Mouse (Mus musculus): ENCODE data around the gene Nsl1. TPM values are rescaled to one million over a fixed set of nuclear protein-coding genes. Genes with fewer than 3 reads are reported as not detected.

Gene Nsl1
- polyA plus RNA-seq, 1 experiment = 35.6 TPM

DNA sequence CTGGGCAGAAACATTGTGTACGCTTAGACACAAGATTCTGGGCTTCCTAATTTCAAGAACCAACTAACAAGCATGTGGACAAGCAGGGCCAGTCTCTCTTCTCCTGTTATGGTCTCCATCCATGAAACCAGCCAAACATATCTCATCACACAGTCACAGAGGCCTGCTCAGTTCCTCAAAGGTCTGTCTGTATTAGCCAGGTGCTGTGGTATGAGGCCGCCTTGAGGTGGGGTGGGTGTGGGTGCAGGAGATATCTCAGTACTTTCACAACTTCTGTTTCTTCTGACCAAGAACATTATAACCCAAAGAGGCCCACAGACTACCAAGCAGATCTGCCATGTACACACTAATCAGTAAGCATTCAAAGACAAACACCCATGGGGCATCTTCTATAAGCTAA is 17.5 kb upstream of the Nsl1 start:
- H3K27me3 ChIP-seq (ENCODE audit: control insufficient read depth, insufficient read depth, low read length, poor library complexity, severe bottlenecking) = no peaks in the 10 kb centered on the region
- no peak overlapping the region for H3K9ac ChIP-seq (ENCODE audit: low read depth, poor library complexity, severe bottlenecking)
- TF ChIP-seq POLR2A (IDR thresholded peaks at IDR 0.05; ENCODE audit: insufficient read depth, low read length) (no peak), EP300 (IDR thresholded peaks at IDR 0.05; ENCODE audit: insufficient read depth, low read depth, low read length) (no peak), CTCF (IDR thresholded peaks at IDR 0.05; ENCODE audit: low read depth, low read length) (no peak)
- no peak overlapping the region for H3K27ac ChIP-seq (ENCODE audit: insufficient read depth, low read length)
- H3K36me3 ChIP-seq (ENCODE audit: control insufficient read depth, insufficient read depth, low read length, poor library complexity, severe bottlenecking) = no peaks in the 10 kb centered on the region
- H3K4me1 ChIP-seq (ENCODE audit: control insufficient read depth, insufficient read depth, low read length) = no peaks in the 10 kb centered on the region
- H3K4me3 ChIP-seq (ENCODE audit: low read depth, low read length) = no peak overlapping the region
- no peaks in the 10 kb centered on the region for H3K9me3 ChIP-seq (replicated peaks; ENCODE audit: control insufficient read depth, insufficient read depth, low read length, poor library complexity, severe bottlenecking)

DNA sequence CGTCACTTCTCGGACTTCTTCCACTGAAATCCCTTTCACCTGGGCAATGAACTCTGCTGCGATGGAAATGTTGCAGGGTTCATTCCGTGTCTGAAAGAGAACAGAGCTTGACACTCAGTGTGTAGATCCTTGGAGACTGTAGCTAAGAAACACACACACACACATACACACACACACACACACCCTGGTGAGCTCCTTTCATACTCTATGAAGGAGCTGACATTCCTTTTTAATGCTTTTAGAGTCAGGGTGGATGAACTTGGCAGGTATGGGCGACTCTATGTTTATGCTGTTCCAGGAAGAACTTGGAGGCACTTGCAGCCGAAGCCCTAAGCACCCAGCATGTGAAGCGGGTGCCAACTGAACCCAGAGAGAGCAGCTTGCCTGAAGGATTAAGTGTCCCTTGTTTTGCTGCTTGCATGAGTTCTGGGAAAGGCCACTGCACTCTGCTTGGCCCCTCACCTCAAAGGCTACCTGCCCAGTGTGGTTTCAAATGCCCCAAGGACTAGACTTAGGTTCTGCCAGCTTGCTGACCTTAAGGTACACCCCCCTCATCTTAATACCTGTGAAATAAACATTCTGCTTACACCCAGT is 16.5 kb upstream of the Nsl1 start:
- no peak for TF ChIP-seq EP300 (IDR thresholded peaks at IDR 0.05; ENCODE audit: insufficient read depth, low read depth, low read length)
- no peak for TF ChIP-seq CTCF (IDR thresholded peaks at IDR 0.05; ENCODE audit: low read depth, low read length)
- no peak for TF ChIP-seq POLR2A (IDR thresholded peaks at IDR 0.05; ENCODE audit: insufficient read depth, low read length)
- no peak overlapping the region for H3K4me3 ChIP-seq (ENCODE audit: low read depth, low read length)
- H3K36me3 ChIP-seq (ENCODE audit: control insufficient read depth, insufficient read depth, low read length, poor library complexity, severe bottlenecking) = no peaks in the 10 kb centered on the region
- no peaks in the 10 kb centered on the region for H3K4me1 ChIP-seq (ENCODE audit: control insufficient read depth, insufficient read depth, low read length)
- no peaks in the 10 kb centered on the region for H3K27me3 ChIP-seq (ENCODE audit: control insufficient read depth, insufficient read depth, low read length, poor library complexity, severe bottlenecking)
- H3K9ac ChIP-seq (ENCODE audit: low read depth, poor library complexity, severe bottlenecking) = no peak overlapping the region
- H3K27ac ChIP-seq (ENCODE audit: insufficient read depth, low read length) = no peak overlapping the region
- H3K9me3 ChIP-seq (replicated peaks; ENCODE audit: control insufficient read depth, insufficient read depth, low read length, poor library complexity, severe bottlenecking) = no peaks in the 10 kb centered on the region

DNA sequence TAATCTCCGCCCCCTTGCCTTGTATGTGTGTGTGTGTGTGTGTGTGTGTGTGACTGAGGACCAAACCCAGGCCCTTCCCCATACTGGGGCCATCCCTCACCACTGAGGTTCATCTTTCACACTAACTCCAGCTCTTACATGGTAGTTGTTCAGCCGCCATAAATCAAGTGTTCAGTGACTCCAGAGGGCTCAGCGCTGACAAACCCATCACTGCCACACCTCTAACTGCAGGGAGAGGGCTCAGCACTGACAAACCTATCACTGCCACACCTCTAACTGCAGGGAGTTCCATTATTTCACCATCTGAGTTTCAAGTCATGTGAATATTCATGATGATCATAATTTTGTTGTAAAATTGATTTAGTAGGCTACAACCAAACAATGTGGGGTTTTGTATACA is 9.3 kb upstream of the Nsl1 start:
- no peak overlapping the region for H3K4me3 ChIP-seq (ENCODE audit: low read depth, low read length)
- H3K9me3 ChIP-seq (replicated peaks; ENCODE audit: control insufficient read depth, insufficient read depth, low read length, poor library complexity, severe bottlenecking) = no peaks in the 10 kb centered on the region
- H3K36me3 ChIP-seq (ENCODE audit: control insufficient read depth, insufficient read depth, low read length, poor library complexity, severe bottlenecking) = no peaks in the 10 kb centered on the region
- H3K9ac ChIP-seq (ENCODE audit: low read depth, poor library complexity, severe bottlenecking) = no peak overlapping the region
- no peak overlapping the region for H3K27ac ChIP-seq (ENCODE audit: insufficient read depth, low read length)
- no peak for TF ChIP-seq CTCF (IDR thresholded peaks at IDR 0.05; ENCODE audit: low read depth, low read length)
- no peak for TF ChIP-seq POLR2A (IDR thresholded peaks at IDR 0.05; ENCODE audit: insufficient read depth, low read length)
- TF ChIP-seq EP300 (IDR thresholded peaks at IDR 0.05; ENCODE audit: insufficient read depth, low read depth, low read length) = no peak
- H3K27me3 ChIP-seq (ENCODE audit: control insufficient read depth, insufficient read depth, low read length, poor library complexity, severe bottlenecking) = no peaks in the 10 kb centered on the region
- no peaks in the 10 kb centered on the region for H3K4me1 ChIP-seq (ENCODE audit: control insufficient read depth, insufficient read depth, low read length)

DNA sequence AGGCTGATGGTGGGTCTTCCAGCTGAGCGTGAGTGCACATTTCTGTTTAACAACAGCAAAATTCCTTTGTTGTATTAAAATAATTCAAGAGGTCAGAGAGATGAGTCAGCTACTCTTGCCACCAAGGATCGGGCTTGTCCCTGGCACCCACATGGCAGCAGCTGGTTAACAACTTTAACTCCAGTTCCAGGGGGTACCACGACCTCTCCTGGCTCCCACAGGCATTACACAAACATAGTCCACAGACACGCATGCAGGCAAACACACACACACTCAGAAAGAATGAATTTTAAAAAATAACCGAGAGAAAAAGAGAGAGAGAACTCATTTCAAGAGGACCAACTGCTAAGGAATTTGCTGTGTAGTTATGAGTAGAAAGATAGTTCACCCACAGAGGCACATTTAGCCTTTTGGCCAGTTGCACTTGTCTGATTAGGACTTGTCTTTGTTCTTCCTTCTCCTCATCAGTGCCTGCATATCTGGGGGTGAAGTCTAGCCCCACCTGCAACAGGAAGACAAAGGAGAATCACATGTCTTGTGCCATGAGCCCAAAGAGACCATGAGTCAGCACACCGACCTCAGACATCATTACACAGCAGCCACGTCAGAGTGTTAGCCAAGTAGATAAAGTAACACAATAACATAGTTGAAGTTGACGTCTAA is 7.8 kb upstream of the Nsl1 start:
- Histone ChIP-seq H3K4me1 (ENCODE audit: control insufficient read depth, insufficient read depth, low read length) (no peaks in the 10 kb centered on the region), H3K4me3 (ENCODE audit: low read depth, low read length) (no peak overlapping the region), H3K9ac (ENCODE audit: low read depth, poor library complexity, severe bottlenecking) (no peak overlapping the region), H3K36me3 (ENCODE audit: control insufficient read depth, insufficient read depth, low read length, poor library complexity, severe bottlenecking) (no peaks in the 10 kb centered on the region), H3K27me3 (ENCODE audit: control insufficient read depth, insufficient read depth, low read length, poor library complexity, severe bottlenecking) (no peaks in the 10 kb centered on the region), H3K27ac (ENCODE audit: insufficient read depth, low read length) (no peak overlapping the region), H3K9me3 (replicated peaks; ENCODE audit: control insufficient read depth, insufficient read depth, low read length, poor library complexity, severe bottlenecking) (no peaks in the 10 kb centered on the region)
- TF ChIP-seq POLR2A (IDR thresholded peaks at IDR 0.05; ENCODE audit: insufficient read depth, low read length) (no peak), CTCF (IDR thresholded peaks at IDR 0.05; ENCODE audit: low read depth, low read length) (peak; percentile 23)

DNA sequence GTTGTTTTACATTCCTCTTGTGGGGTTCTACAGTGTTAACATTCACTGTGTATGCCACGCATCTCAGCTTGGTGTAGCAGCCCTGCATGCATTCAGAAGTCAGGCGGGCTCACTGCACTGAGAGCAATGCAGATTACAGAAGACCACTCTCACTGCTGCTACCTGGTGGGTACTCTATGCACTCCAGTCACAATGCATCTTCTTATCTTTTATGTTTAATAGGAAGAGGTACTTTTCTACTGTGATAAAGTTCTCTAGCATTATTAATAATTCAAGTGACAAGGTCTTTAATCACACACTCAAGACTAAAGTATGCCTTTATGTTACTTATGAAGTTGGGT is 7.3 kb upstream of the Nsl1 start:
- Histone ChIP-seq H3K27ac (ENCODE audit: insufficient read depth, low read length) (no peak overlapping the region), H3K4me3 (ENCODE audit: low read depth, low read length) (no peak overlapping the region), H3K9ac (ENCODE audit: low read depth, poor library complexity, severe bottlenecking) (no peak overlapping the region), H3K9me3 (replicated peaks; ENCODE audit: control insufficient read depth, insufficient read depth, low read length, poor library complexity, severe bottlenecking) (no peaks in the 10 kb centered on the region), H3K4me1 (ENCODE audit: control insufficient read depth, insufficient read depth, low read length) (no peaks in the 10 kb centered on the region), H3K36me3 (ENCODE audit: control insufficient read depth, insufficient read depth, low read length, poor library complexity, severe bottlenecking) (no peaks in the 10 kb centered on the region), H3K27me3 (ENCODE audit: control insufficient read depth, insufficient read depth, low read length, poor library complexity, severe bottlenecking) (no peaks in the 10 kb centered on the region)
- TF ChIP-seq EP300 (IDR thresholded peaks at IDR 0.05; ENCODE audit: insufficient read depth, low read depth, low read length) (no peak), CTCF (IDR thresholded peaks at IDR 0.05; ENCODE audit: low read depth, low read length) (no peak), POLR2A (IDR thresholded peaks at IDR 0.05; ENCODE audit: insufficient read depth, low read length) (no peak)

DNA sequence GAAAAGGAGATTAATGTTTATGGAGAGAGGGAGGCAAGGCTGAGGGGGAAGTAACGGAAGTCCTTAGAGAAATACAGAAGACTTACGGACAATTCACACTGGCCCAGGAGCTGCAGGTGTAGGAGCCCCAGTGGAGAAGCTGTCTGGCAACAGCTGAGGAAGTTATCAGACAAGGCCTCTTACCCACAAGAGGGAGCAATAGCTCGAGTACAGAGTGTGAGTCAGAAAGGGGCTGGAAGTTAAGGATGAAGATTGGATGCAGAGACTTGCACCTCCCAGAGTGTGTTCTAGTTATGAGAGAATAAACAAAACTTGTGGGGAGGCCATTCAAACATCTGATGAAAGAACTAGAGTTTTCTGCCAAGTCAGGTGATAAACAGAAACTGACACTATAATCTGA is 5.4 kb upstream of the Nsl1 start:
- Histone ChIP-seq H3K27me3 (ENCODE audit: control insufficient read depth, insufficient read depth, low read length, poor library complexity, severe bottlenecking) (no peaks in the 10 kb centered on the region), H3K4me1 (ENCODE audit: control insufficient read depth, insufficient read depth, low read length) (no peaks in the 10 kb centered on the region), H3K9ac (ENCODE audit: low read depth, poor library complexity, severe bottlenecking) (no peak overlapping the region), H3K9me3 (replicated peaks; ENCODE audit: control insufficient read depth, insufficient read depth, low read length, poor library complexity, severe bottlenecking) (no peaks in the 10 kb centered on the region), H3K4me3 (ENCODE audit: low read depth, low read length) (no peak overlapping the region), H3K27ac (ENCODE audit: insufficient read depth, low read length) (no peak overlapping the region), H3K36me3 (ENCODE audit: control insufficient read depth, insufficient read depth, low read length, poor library complexity, severe bottlenecking) (no peaks in the 10 kb centered on the region)
- TF ChIP-seq POLR2A (IDR thresholded peaks at IDR 0.05; ENCODE audit: insufficient read depth, low read length) = no peak
- no peak for TF ChIP-seq CTCF (IDR thresholded peaks at IDR 0.05; ENCODE audit: low read depth, low read length)
- no peak for TF ChIP-seq EP300 (IDR thresholded peaks at IDR 0.05; ENCODE audit: insufficient read depth, low read depth, low read length)
